In the genomic region with DNA sequence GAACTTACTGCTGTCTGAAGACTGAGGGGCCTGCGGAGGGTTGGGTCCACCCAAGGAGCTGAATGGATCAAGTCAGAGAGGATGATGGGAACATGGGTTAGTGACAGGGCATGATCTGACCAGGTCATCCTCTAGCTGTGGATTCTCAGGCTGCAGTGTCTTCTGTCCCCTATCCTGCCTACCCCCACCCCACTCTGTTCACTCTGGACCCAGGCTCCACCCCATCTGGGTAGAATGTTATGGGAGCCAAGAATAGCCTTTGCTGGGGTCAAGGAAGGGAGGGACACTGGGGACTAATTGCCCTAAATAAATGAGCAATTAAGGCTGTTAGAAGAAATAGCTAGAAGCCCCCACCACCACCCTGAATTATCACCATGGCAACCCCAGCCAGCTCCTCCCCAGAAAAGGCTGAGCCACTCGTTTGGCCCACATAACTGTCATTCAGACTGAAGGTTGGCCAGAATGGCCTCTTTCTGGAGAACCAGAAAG, we compare ENCODE assay signal across 20 mouse cellular contexts. TPM values are rescaled to one million over a fixed set of nuclear protein-coding genes. Genes with fewer than 3 reads are reported as not detected.
DNase-seq lines count a peak whose midpoint lies in the region; ATAC-seq and TF ChIP-seq lines count a peak whose summit lies in the region.
"Had no signal": no experiment of that assay in that cellular context is flagged by ENCODE, and none has a peak within 500 bp of the region (broad histone marks: within the 10 kb centered on the region; RNA-seq: fewer than 3 reads in every experiment).

No protein-coding gene starts in this region.

- TF ChIP-seq EP300 in heart, adult 2 months (IDR thresholded peaks at IDR 0.05; ENCODE audit: insufficient read depth, low read depth, low read length), result no peak

- H3K27ac ChIP-seq in heart, embryonic 10.5 days, result 0 out of 2 replicates have a peak overlapping the region, but pooled peaks have one; percentile 36
- no peak overlapping the region for H3K27ac ChIP-seq in heart, adult 2 months
- H3K27ac ChIP-seq in embryonic facial prominence, embryonic 10.5 days (replicated peaks), result peak overlapping the region; percentile 78
- H3K27ac ChIP-seq in limb, embryonic 14.5 days (replicated peaks; ENCODE audit: low read depth, low read length), result no peak overlapping the region
- H3K27ac ChIP-seq: hindbrain, embryonic 12.5 days; neural tube, embryonic 15.5 days had no signal

- peaks cover 55% of the 10 kb centered on the region for H3K4me1 ChIP-seq in heart, embryonic 10.5 days
- H3K4me1 ChIP-seq in heart, adult 2 months (ENCODE audit: control insufficient read depth, insufficient read depth, low read length), result no peaks in the 10 kb centered on the region
- peaks cover 77% of the 10 kb centered on the region for H3K4me1 ChIP-seq in embryonic facial prominence, embryonic 10.5 days
- H3K4me1 ChIP-seq in limb, embryonic 14.5 days (ENCODE audit: control insufficient read depth, insufficient read depth, low read length), result peaks cover 30% of the 10 kb centered on the region

- H3K9me3 ChIP-seq in heart, embryonic 10.5 days, result no peaks in the 10 kb centered on the region
- no peaks in the 10 kb centered on the region for H3K9me3 ChIP-seq in embryonic facial prominence, embryonic 10.5 days
- H3K9me3 ChIP-seq in limb, embryonic 14.5 days (ENCODE audit: control insufficient read depth, low read length), result no peaks in the 10 kb centered on the region
- H3K9me3 ChIP-seq: hindbrain, embryonic 12.5 days; limb, embryonic 12.5 days; neural tube, embryonic 15.5 days had no signal

- H3K9ac ChIP-seq in heart, adult 2 months (ENCODE audit: low read depth, low read length), result no peak overlapping the region
- no peak overlapping the region for H3K9ac ChIP-seq in limb, embryonic 14.5 days (ENCODE audit: low read depth, low read length, severe bottlenecking)
- H3K9ac ChIP-seq: hindbrain, embryonic 12.5 days; limb, embryonic 12.5 days; neural tube, embryonic 15.5 days had no signal

- no peak overlapping the region for H3K4me2 ChIP-seq in limb, embryonic 14.5 days (replicated peaks; ENCODE audit: low read depth, low read length, severe bottlenecking)
- H3K4me2 ChIP-seq: hindbrain, embryonic 12.5 days; limb, embryonic 12.5 days; neural tube, embryonic 15.5 days had no signal

- 72% methylated on average over 2 of the region's 2 CpGs for WGBS in heart, embryonic 10.5 days
- WGBS in heart, adult 2 months, result 82% methylated on average over 2 of the region's 2 CpGs
- WGBS in embryonic facial prominence, embryonic 10.5 days, result 60% methylated on average over 2 of the region's 2 CpGs
- 72% methylated on average over 2 of the region's 2 CpGs for WGBS in limb, embryonic 14.5 days

- ATAC-seq in limb, embryonic 14.5 days (ENCODE audit: low FRiP score, low read depth), result peak; percentile 21; the same call in 1 of the 2 replicates
- ATAC-seq: inflammation-experienced regulatory T-cells, adult 6 months; midbrain, embryonic 16.5 days had no signal

- TF ChIP-seq CTCF in heart, adult 2 months (IDR thresholded peaks at IDR 0.05), result no peak

- H3K36me3 ChIP-seq in heart, embryonic 10.5 days, result no peaks in the 10 kb centered on the region
- no peaks in the 10 kb centered on the region for H3K36me3 ChIP-seq in heart, adult 2 months (ENCODE audit: control insufficient read depth, insufficient read depth, low read length)
- H3K36me3 ChIP-seq in embryonic facial prominence, embryonic 10.5 days (replicated peaks), result no peaks in the 10 kb centered on the region
- H3K36me3 ChIP-seq in limb, embryonic 14.5 days (ENCODE audit: control insufficient read depth, insufficient read depth, low read length), result no peaks in the 10 kb centered on the region
- H3K36me3 ChIP-seq: hindbrain, embryonic 12.5 days; limb, embryonic 12.5 days; neural tube, embryonic 15.5 days had no signal

- no peak for TF ChIP-seq POLR2A in heart, adult 2 months (IDR thresholded peaks at IDR 0.05; ENCODE audit: insufficient read depth, low read depth, low read length)
- no peak for TF ChIP-seq POLR2A in limb, embryonic 14.5 days (IDR thresholded peaks at IDR 0.05; ENCODE audit: borderline replicate concordance, extremely low read depth, insufficient read depth, insufficient read length)

- peaks cover 40% of the 10 kb centered on the region for H3K27me3 ChIP-seq in heart, embryonic 10.5 days (ENCODE audit: insufficient read depth, poor library complexity, severe bottlenecking)
- no peaks in the 10 kb centered on the region for H3K27me3 ChIP-seq in heart, adult 2 months (ENCODE audit: control insufficient read depth, insufficient read depth, low read length)
- H3K27me3 ChIP-seq in embryonic facial prominence, embryonic 10.5 days (replicated peaks; ENCODE audit: low read depth, poor library complexity, severe bottlenecking), result peaks cover 22% of the 10 kb centered on the region
- H3K27me3 ChIP-seq in limb, embryonic 14.5 days (ENCODE audit: control insufficient read depth, insufficient read depth, low read length), result no peaks in the 10 kb centered on the region
- H3K27me3 ChIP-seq: neural tube, embryonic 15.5 days had no signal

- H3K4me3 ChIP-seq in heart, embryonic 10.5 days, result no peak overlapping the region
- no peak overlapping the region for H3K4me3 ChIP-seq in heart, adult 2 months
- H3K4me3 ChIP-seq in embryonic facial prominence, embryonic 10.5 days, result no peak overlapping the region
- no peak overlapping the region for H3K4me3 ChIP-seq in limb, embryonic 14.5 days (replicated peaks; ENCODE audit: low read length)
- H3K4me3 ChIP-seq: hindbrain, embryonic 12.5 days; limb, embryonic 12.5 days; megakaryocyte, embryonic 14.5 days; neural tube, embryonic 15.5 days had no signal

- H3K79me2 ChIP-seq in heart, adult 2 months (replicated peaks; ENCODE audit: control insufficient read depth, insufficient read depth, low read length), result no peaks in the 10 kb centered on the region

- DNase-seq in heart, embryonic 10.5 days (ENCODE audit: low spot score), result no peak
- DNase-seq in heart, adult 2 months, result no peak
- DNase-seq in kidney, postnatal 14 days, result peak; percentile 41
- DNase-seq in kidney, postnatal 10 days, result no peak
- no peak for DNase-seq in embryonic facial prominence, embryonic 10.5 days (ENCODE audit: low spot score)
- DNase-seq in limb, embryonic 14.5 days (ENCODE audit: low spot score), result no peak
- no peak for DNase-seq in embryo, embryonic 11 days
- no peak for DNase-seq in adrenal gland, postnatal 14 days
- DNase-seq: adrenal gland, postnatal 36 days; B cell, adult 2 months; cerebellum, adult 8-10 months; gastrocnemius, postnatal 14 days; right cerebral cortex, postnatal 25 days; thymus, postnatal 14 days had no signal

- intact Hi-C loops in heart, adult 2 months (cut with DNase I), result no loop called here

RNA-seq across cellular contexts. Expression of a gene that starts 33.2 kb away (rescaled TPM):
- polyA plus RNA-seq in heart, embryonic 10.5 days (2016; fragmentation: Nextera tagmentation; extraction: Ambion mirVana), result 320 and 328 TPM in 2 replicates
- total RNA-seq in heart, adult 2 months (2021), result 100 to 1,000 TPM; 358 to 383 TPM
- polyA plus RNA-seq in heart, adult 2 months (2012; rRNA removed), result 281 and 456 TPM in 2 replicates
- polyA plus RNA-seq in embryonic facial prominence, embryonic 10.5 days (2016; fragmentation: Nextera tagmentation; extraction: Ambion mirVana), result 309 and 312 TPM in 2 replicates
- 209 and 309 TPM in 2 replicates for polyA plus RNA-seq in limb, embryonic 14.5 days (2012; rRNA removed)
- 226 and 227 TPM in 2 replicates for polyA plus RNA-seq in limb, embryonic 14.5 days (2014; fragmentation: Nextera tagmentation; extraction: Ambion mirVana)
- 332 and 338 TPM in 2 replicates for total RNA-seq in adrenal gland, postnatal 14 days (2021)

RNA-seq across cellular contexts. Expression of a gene that starts 46.0 kb away (rescaled TPM):
- 4.5 and 9.9 TPM in 2 replicates for polyA plus RNA-seq in heart, embryonic 10.5 days (2016; fragmentation: Nextera tagmentation; extraction: Ambion mirVana)
- 1 to 10 TPM in 1 of 2 experiments, under 1 TPM in 1; 0.26 to 1.0 TPM for total RNA-seq in heart, adult 2 months (2021)
- 2.2 and 2.7 TPM in 2 replicates for polyA plus RNA-seq in heart, adult 2 months (2012; rRNA removed)
- 21.7 and 23.5 TPM in 2 replicates for polyA plus RNA-seq in embryonic facial prominence, embryonic 10.5 days (2016; fragmentation: Nextera tagmentation; extraction: Ambion mirVana)
- polyA plus RNA-seq in limb, embryonic 14.5 days (2012; rRNA removed), result 52.7 and 74.9 TPM in 2 replicates
- polyA plus RNA-seq in limb, embryonic 14.5 days (2014; fragmentation: Nextera tagmentation; extraction: Ambion mirVana), result 30.4 and 32.3 TPM in 2 replicates
- total RNA-seq in adrenal gland, postnatal 14 days (2021), result 5.6 and 14.3 TPM in 2 replicates
- polyA plus RNA-seq: inflammation-experienced regulatory T-cells, adult 6 months had no signal

Comparison
In these comparisons a context has a peak if more than half of its experiments do, and no peak if none do; other contexts are left out.
1. H3K27ac ChIP-seq: peak in heart, embryonic 10.5 days (single experiment) and embryonic facial prominence, embryonic 10.5 days (single experiment); none in heart, adult 2 months (single experiment) and limb, embryonic 14.5 days (single experiment).